Mouse (Mus musculus): ENCODE results near the gene Uqcc2.

DNA sequence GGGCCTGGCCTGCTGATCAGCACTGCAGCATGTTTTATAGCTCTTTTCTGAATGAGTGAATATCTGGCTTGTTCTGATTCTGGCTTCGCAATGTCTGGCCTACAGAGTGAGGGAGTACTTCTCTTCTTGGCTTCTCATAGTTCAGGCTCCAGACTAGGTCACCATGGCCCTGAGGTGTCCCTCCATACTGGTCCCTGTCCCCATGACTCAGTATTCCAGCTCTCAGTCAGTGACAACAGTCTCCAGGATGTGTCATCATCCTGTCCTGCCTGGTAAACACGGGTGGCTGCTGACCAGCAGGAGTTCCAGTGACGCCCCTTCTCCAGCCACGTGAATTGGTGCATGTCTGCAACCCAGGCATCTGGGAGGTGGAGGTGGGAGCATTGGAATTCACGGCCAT is 37.4 kb upstream of the Uqcc2 start:
- TF ChIP-seq CTCF (IDR thresholded peaks at IDR 0.05; ENCODE audit: borderline replicate concordance, insufficient read depth, low read depth, low read length) (no peak), POLR2A (IDR thresholded peaks at IDR 0.05; ENCODE audit: borderline replicate concordance, insufficient read depth, low read length) (no peak)
